Mouse (Mus musculus) activated CD4-positive, CD25-positive, alpha-beta regulatory T cell (primary cell): ENCODE measurements around the gene Slc38a9. TPM values are rescaled to one million over a fixed set of nuclear protein-coding genes. Genes with fewer than 3 reads are reported as not detected.

ENCODE experiments used
- polyA plus RNA-seq, 2 experiments: library from polyadenylated mRNA; unstranded; fragments of 100-300 nt; shearing (Covaris generic); gene quantifications; one replicate each; pipeline ENCODE4 v1.2.1; 2017

The Slc38a9 gene
- 10 to 100 TPM; 32.0 to 43.3 TPM for polyA plus RNA-seq

DNA sequence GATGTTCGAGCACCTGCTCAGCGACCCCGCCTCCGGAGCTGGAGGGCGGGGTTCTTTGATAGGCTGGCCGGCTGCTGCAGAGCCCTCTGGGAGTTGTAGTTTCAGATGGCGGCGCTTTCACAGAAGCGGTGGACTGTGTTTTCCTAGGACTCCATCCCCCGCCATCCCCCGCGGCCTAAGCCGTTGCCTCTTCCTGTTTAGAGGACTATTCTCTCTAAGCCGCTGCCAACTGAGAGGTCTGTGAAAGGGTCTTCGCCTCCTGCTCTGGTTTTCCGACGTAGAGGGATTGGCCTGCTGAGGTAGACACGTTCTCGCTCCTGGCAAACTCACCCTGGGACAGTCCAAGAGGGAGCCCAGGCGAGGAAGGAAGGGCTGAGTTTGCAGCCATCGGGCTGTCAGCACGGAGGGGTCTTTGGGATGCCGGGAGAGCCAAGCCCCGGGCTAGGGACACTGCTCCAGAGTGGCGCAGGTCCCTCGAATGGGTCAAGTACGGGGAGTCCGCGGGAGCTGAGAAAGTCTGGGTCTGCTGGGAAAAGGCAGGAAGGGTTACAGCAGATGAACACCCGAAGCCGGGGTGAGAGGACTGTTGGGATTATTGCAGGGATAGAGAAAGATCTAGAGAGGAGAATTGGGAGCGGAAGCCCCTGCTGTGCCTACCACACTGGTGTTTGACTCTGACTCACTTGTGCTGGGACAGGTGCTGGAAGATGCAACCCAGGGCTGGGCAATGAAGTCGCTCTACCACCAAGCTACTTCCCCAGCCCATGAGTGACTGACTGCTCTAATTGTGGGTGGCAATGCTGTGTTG lies at the start of gene Slc38a9:
Slc38a9 (plus strand) TSS at position 178 of the 808 bp plus-strand sequence.

DNA sequence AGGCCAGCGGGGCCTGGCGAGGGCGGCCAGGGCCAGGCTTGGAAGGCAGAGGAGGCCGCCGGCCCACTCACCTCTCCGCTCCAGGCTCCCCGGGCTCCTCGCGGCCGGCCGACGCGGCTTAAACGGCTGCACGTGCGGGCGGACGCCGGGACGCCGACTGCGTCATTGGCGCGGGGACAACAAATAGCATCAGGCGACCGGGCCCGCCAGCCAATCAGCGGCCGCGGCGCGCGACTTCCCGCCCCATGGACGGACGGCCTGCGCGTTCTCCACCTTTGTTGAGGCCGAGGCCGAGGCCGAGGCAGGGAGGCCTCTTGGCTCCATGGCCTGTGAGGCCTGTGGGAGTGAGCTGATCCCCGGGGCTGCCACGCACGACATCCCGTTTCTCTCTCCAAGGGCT lies 8.3 kb upstream of the Slc38a9 start, which contains the start of gene Ddx4:
Ddx4 (minus strand) TSS at position 271 of the 400 bp plus-strand sequence.

Other genes starting within 250 kb of the Slc38a9 start
- 100 to 1,000 TPM in 1 of 2 experiments, 10 to 100 TPM in 1; 72.5 to 114 TPM for gene Il6st, start 196.7 kb upstream of the Slc38a9 start, polyA plus RNA-seq
- gene Il31ra, start 66.4 kb upstream of the Slc38a9 start, polyA plus RNA-seq: under 1 TPM; 0.05 to 0.09 TPM
- not detected for gene Ddx4, start 8.3 kb upstream of the Slc38a9 start, polyA plus RNA-seq
- gene Plpp1, start 140.0 kb downstream of the Slc38a9 start, polyA plus RNA-seq: 1 to 10 TPM in 1 of 2 experiments, under 1 TPM in 1; 0.87 to 1.1 TPM